Mouse (Mus musculus): ENCODE data around the gene Rab14. TPM values are rescaled to one million over a fixed set of nuclear protein-coding genes. Genes with fewer than 3 reads are reported as not detected.

The Rab14 gene
- polyA plus RNA-seq, 1 experiment from 2014 or later, result 432 TPM

DNA sequence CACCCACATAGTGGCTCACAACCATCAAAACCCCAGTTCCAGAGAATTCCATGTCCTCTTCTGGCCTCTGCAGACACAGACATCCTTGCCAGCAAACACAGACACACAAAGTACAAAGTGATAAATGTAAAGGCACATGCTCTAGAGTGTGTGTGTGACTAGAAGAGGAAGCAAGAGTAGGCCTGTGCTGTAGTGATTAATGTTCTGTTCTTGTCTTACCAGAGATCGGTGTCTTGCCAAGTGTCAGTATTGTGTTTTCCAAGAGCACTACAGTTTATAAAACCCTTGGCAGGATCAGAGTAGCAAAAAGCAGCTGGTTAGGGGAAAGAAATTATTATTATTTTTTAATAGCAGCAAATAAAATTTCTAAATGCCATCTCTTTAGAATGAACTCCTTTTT lies 62.3 kb downstream of the Rab14 start:
- Histone ChIP-seq H3K4me2 (no peak overlapping the region), H3K27me3 (no peaks in the 10 kb centered on the region), H3K36me3 (ENCODE audit: poor library complexity, severe bottlenecking) (peaks cover 75% of the 10 kb centered on the region), H3K9me3 (replicated peaks) (no peaks in the 10 kb centered on the region), H3K27ac (no peak overlapping the region), H3K9ac (no peak overlapping the region), H3K4me1 (peaks cover 8% of the 10 kb centered on the region; the same call in 1 of the 2 replicates), H3K4me3 (no peak overlapping the region)
- no peak for ATAC-seq
- WGBS, result 100% methylated on average over 1 of the region's 1 CpGs

DNA sequence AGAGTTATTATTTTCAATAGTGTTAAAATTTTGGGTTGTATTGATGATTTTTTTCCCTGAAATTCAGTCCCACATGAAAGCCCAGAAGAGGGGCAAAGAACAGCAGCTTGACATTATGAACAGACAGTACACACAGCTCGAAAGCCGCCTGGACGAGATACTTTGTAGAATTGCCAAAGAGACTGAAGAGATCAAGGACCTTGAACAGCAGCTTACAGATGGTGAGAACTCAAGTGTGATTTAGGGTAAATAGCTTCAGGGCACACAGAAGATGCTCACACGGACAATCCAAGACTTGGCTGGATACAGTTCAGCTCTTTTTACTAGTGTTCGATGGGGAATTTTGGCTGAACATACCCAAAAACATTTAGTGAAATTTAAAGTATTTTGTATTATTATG lies 67.0 kb downstream of the Rab14 start:
- Histone ChIP-seq H3K4me3 (no peak overlapping the region), H3K4me2 (no peak overlapping the region; the same call in 1 of the 2 replicates), H3K9ac (0 out of 2 replicates have a peak overlapping the region, but pooled peaks have one; percentile 21), H3K9me3 (replicated peaks) (no peaks in the 10 kb centered on the region), H3K36me3 (ENCODE audit: poor library complexity, severe bottlenecking) (peaks cover 37% of the 10 kb centered on the region), H3K27ac (no peak overlapping the region), H3K4me1 (peaks cover 24% of the 10 kb centered on the region), H3K27me3 (no peaks in the 10 kb centered on the region)
- no peak for ATAC-seq
- WGBS, result 73% methylated on average over 5 of the region's 5 CpGs

- H3K9ac ChIP-seq, result peak overlapping the region; percentile 63
- WGBS, result 3% methylated on average over 5 of the region's 5 CpGs
Observed at GRCm38 (mm10) chr2:35132662-35133055, 68.3 kb downstream of the Rab14 start.

GRCm38 (mm10) chr2:35131991-35132661 lies 68.8 kb downstream of the Rab14 start:
- peak; percentile 100 for ATAC-seq
- WGBS, result under 1% methylated on average over 21 of the region's 21 CpGs
- peak overlapping the region; percentile 63 for H3K9ac ChIP-seq

More at GRCm38 (mm10) chr2:35132662-35133055, 68.3 kb downstream of the Rab14 start:
- peak; percentile 4; the same call in 1 of the 2 replicates for ATAC-seq
- Histone ChIP-seq H3K4me1 (peaks cover 24% of the 10 kb centered on the region), H3K4me2 (peak overlapping the region; percentile 65), H3K27me3 (no peaks in the 10 kb centered on the region), H3K4me3 (peak overlapping the region; percentile 47), H3K27ac (peak overlapping the region; percentile 51), H3K9me3 (replicated peaks) (no peaks in the 10 kb centered on the region), H3K36me3 (ENCODE audit: poor library complexity, severe bottlenecking) (peaks cover 32% of the 10 kb centered on the region)

GRCm38 (mm10) chr2:35131491-35131890 lies 69.4 kb downstream of the Rab14 start:
- Histone ChIP-seq H3K9ac (0 out of 2 replicates have a peak overlapping the region, but pooled peaks have one; percentile 21), H3K9me3 (replicated peaks) (no peaks in the 10 kb centered on the region), H3K4me1 (peaks cover 24% of the 10 kb centered on the region), H3K4me3 (peak overlapping the region; percentile 47; the same call in 1 of the 2 replicates), H3K27me3 (no peaks in the 10 kb centered on the region), H3K27ac (peak overlapping the region; percentile 40; the same call in 1 of the 2 replicates), H3K4me2 (peak overlapping the region; percentile 65), H3K36me3 (ENCODE audit: poor library complexity, severe bottlenecking) (peaks cover 22% of the 10 kb centered on the region)
- no peak for ATAC-seq

More at GRCm38 (mm10) chr2:35131991-35132661, 68.8 kb downstream of the Rab14 start:
- peak overlapping the region; percentile 51 for H3K27ac ChIP-seq
- H3K4me1 ChIP-seq, result peaks cover 24% of the 10 kb centered on the region
- H3K36me3 ChIP-seq (ENCODE audit: poor library complexity, severe bottlenecking), result peaks cover 26% of the 10 kb centered on the region
- no peaks in the 10 kb centered on the region for H3K9me3 ChIP-seq (replicated peaks)
- peak overlapping the region; percentile 65 for H3K4me2 ChIP-seq
- H3K4me3 ChIP-seq, result peak overlapping the region; percentile 47
- H3K27me3 ChIP-seq, result no peaks in the 10 kb centered on the region

Other genes starting within 250 kb of the Rab14 start
- gene Traf1, start 239.3 kb downstream of the Rab14 start, polyA plus RNA-seq (2015; fragmentation: Nextera tagmentation; extraction: Ambion mirVana), result 0.13 and 0.34 TPM in 2 replicates
- 0.35 and 0.36 TPM in 2 replicates for gene Hc, start 139.7 kb downstream of the Rab14 start, polyA plus RNA-seq (2015; fragmentation: Nextera tagmentation; extraction: Ambion mirVana)
- 0.18 and 0.34 TPM in 2 replicates for gene AI182371, start 99.6 kb downstream of the Rab14 start, polyA plus RNA-seq (2015; fragmentation: Nextera tagmentation; extraction: Ambion mirVana)
- 27.8 and 30.2 TPM in 2 replicates for gene Cntrl, start 91.6 kb downstream of the Rab14 start, polyA plus RNA-seq (2015; fragmentation: Nextera tagmentation; extraction: Ambion mirVana)
- 13.3 and 14.3 TPM in 2 replicates for gene Gsn, start 55.3 kb upstream of the Rab14 start, polyA plus RNA-seq (2015; fragmentation: Nextera tagmentation; extraction: Ambion mirVana)
- gene Stom, start 135.9 kb upstream of the Rab14 start, polyA plus RNA-seq (2015; fragmentation: Nextera tagmentation; extraction: Ambion mirVana), result 8.0 and 9.4 TPM in 2 replicates
- gene 4930568D16Rik, start 166.6 kb upstream of the Rab14 start, polyA plus RNA-seq (2015; fragmentation: Nextera tagmentation; extraction: Ambion mirVana), result not detected in 2 replicates
- not detected in 2 replicates for gene 4930402F06Rik, start 196.1 kb upstream of the Rab14 start, polyA plus RNA-seq (2015; fragmentation: Nextera tagmentation; extraction: Ambion mirVana)

Measured in forebrain, embryonic 13.5 days (tissue).